In genomic region chr7:129682525-129682924, GRCm38 (mm10) we compare ENCODE assay signal across 27 mouse cellular contexts.
DNase-seq lines count a peak whose midpoint lies in the region; ATAC-seq and TF ChIP-seq lines count a peak whose summit lies in the region.
"Had no signal": no experiment of that assay in that cellular context is flagged by ENCODE, and none has a peak within 500 bp of the region (broad histone marks: within the 10 kb centered on the region; RNA-seq: fewer than 3 reads in every experiment).

No protein-coding gene starts in this region.

- no peak overlapping the region for H3K4me2 ChIP-seq in forebrain, embryonic 11.5 days (ENCODE audit: low read depth, low read length, severe bottlenecking)
- H3K4me2 ChIP-seq in kidney, embryonic 16.5 days (replicated peaks; ENCODE audit: low read depth, low read length), result no peak overlapping the region
- no peak overlapping the region for H3K4me2 ChIP-seq in stomach, embryonic 15.5 days
- H3K4me2 ChIP-seq in stomach, postnatal 0 days (replicated peaks; ENCODE audit: low read depth), result no peak overlapping the region
- H3K4me2 ChIP-seq: forebrain, embryonic 15.5 days; heart, embryonic 15.5 days; hindbrain, embryonic 12.5 days; limb, embryonic 12.5 days; liver, embryonic 15.5 days; lung, embryonic 15.5 days; midbrain, embryonic 15.5 days; neural tube, embryonic 15.5 days had no signal

- WGBS in forebrain, embryonic 11.5 days, result 77% methylated on average over 3 of the region's 3 CpGs
- WGBS in forebrain, embryonic 10.5 days, result 74% methylated on average over 3 of the region's 3 CpGs
- WGBS in kidney, embryonic 16.5 days, result 34% methylated on average over 3 of the region's 3 CpGs
- 46% methylated on average over 3 of the region's 3 CpGs for WGBS in stomach, embryonic 15.5 days
- 51% methylated on average over 3 of the region's 3 CpGs for WGBS in stomach, postnatal 0 days

- H3K27ac ChIP-seq in forebrain, embryonic 11.5 days (ENCODE audit: low read depth, low read length), result no peak overlapping the region
- no peak overlapping the region for H3K27ac ChIP-seq in forebrain, embryonic 10.5 days
- peak overlapping the region; percentile 94 for H3K27ac ChIP-seq in kidney, embryonic 16.5 days (ENCODE audit: low read length)
- peak overlapping the region; percentile 54; the same call in 1 of the 2 replicates for H3K27ac ChIP-seq in stomach, embryonic 15.5 days
- no peak overlapping the region for H3K27ac ChIP-seq in stomach, postnatal 0 days (replicated peaks)
- H3K27ac ChIP-seq: forebrain, embryonic 15.5 days; gastrocnemius, adult 2 months; heart, embryonic 15.5 days; hindbrain, embryonic 12.5 days; limb, embryonic 12.5 days; liver, embryonic 15.5 days; lung, embryonic 15.5 days; midbrain, embryonic 10.5 days; midbrain, embryonic 15.5 days; neural tube, embryonic 15.5 days had no signal

- no peaks in the 10 kb centered on the region for H3K9me3 ChIP-seq in forebrain, embryonic 11.5 days (ENCODE audit: control insufficient read depth, low read length)
- H3K9me3 ChIP-seq in forebrain, embryonic 10.5 days, result no peaks in the 10 kb centered on the region
- no peaks in the 10 kb centered on the region for H3K9me3 ChIP-seq in kidney, embryonic 16.5 days (ENCODE audit: low read length)
- no peaks in the 10 kb centered on the region for H3K9me3 ChIP-seq in stomach, embryonic 15.5 days
- H3K9me3 ChIP-seq in stomach, postnatal 0 days (ENCODE audit: control insufficient read depth, low read length), result no peaks in the 10 kb centered on the region
- H3K9me3 ChIP-seq: forebrain, embryonic 15.5 days; heart, embryonic 15.5 days; hindbrain, embryonic 12.5 days; limb, embryonic 12.5 days; liver, embryonic 15.5 days; lung, embryonic 15.5 days; midbrain, embryonic 10.5 days; midbrain, embryonic 15.5 days; neural tube, embryonic 15.5 days had no signal

- no peak for TF ChIP-seq EP300 in stomach, postnatal 0 days (optimal IDR thresholded peaks at IDR 0.05)

- no peaks in the 10 kb centered on the region for H3K4me1 ChIP-seq in forebrain, embryonic 11.5 days (replicated peaks; ENCODE audit: control insufficient read depth, insufficient read depth, low read length)
- peaks cover 33% of the 10 kb centered on the region for H3K4me1 ChIP-seq in forebrain, embryonic 10.5 days
- peaks cover 67% of the 10 kb centered on the region for H3K4me1 ChIP-seq in kidney, embryonic 16.5 days (ENCODE audit: insufficient read depth, low read length)
- H3K4me1 ChIP-seq in stomach, embryonic 15.5 days, result peaks cover 21% of the 10 kb centered on the region
- H3K4me1 ChIP-seq in stomach, postnatal 0 days (replicated peaks; ENCODE audit: control insufficient read depth, insufficient read depth), result peaks cover 5% of the 10 kb centered on the region; the same call in 1 of the 2 replicates
- H3K4me1 ChIP-seq: forebrain, embryonic 15.5 days; liver, embryonic 15.5 days; midbrain, embryonic 15.5 days had no signal

- no peak for TF ChIP-seq CTCF in stomach, postnatal 0 days (IDR thresholded peaks at IDR 0.05; ENCODE audit: low read depth)

- DNase-seq in forebrain, embryonic 11.5 days (ENCODE audit: low spot score), result peak; percentile 41
- no peak for DNase-seq in forebrain, embryonic 10.5 days (ENCODE audit: extremely low spot score, low spot score)
- DNase-seq in kidney, postnatal 10 days, result no peak
- DNase-seq in stomach, postnatal 0 days (ENCODE audit: low spot score), result no peak
- peak; percentile 73 for DNase-seq in yolk sac, embryonic 10.5 days (ENCODE audit: low spot score)
- no peak for DNase-seq in right cerebral cortex, postnatal 25 days
- DNase-seq: adrenal gland, postnatal 14 days; B cell, adult 2 months; cerebellum, adult 18-20 months; cerebellum, postnatal 10 days; gastrocnemius, adult 2 months; gastrocnemius, postnatal 36 days; kidney, postnatal 25 days; retina, postnatal 1 day; right cerebral cortex, postnatal 14 days had no signal

- H3K4me3 ChIP-seq in forebrain, embryonic 11.5 days (ENCODE audit: low read depth, low read length), result no peak overlapping the region
- no peak overlapping the region for H3K4me3 ChIP-seq in forebrain, embryonic 10.5 days
- no peak overlapping the region for H3K4me3 ChIP-seq in kidney, embryonic 16.5 days (ENCODE audit: low read length)
- no peak overlapping the region for H3K4me3 ChIP-seq in stomach, embryonic 15.5 days (replicated peaks)
- no peak overlapping the region for H3K4me3 ChIP-seq in stomach, postnatal 0 days (ENCODE audit: low read depth, low read length)
- H3K4me3 ChIP-seq: forebrain, embryonic 15.5 days; gastrocnemius, adult 2 months; heart, embryonic 15.5 days; hindbrain, embryonic 12.5 days; limb, embryonic 12.5 days; liver, embryonic 15.5 days; lung, embryonic 15.5 days; midbrain, embryonic 10.5 days; midbrain, embryonic 15.5 days; neural tube, embryonic 15.5 days had no signal

- no peak for ATAC-seq in forebrain, embryonic 11.5 days (replicated peaks; ENCODE audit: low FRiP score)
- ATAC-seq in kidney, embryonic 16.5 days (ENCODE audit: low FRiP score, low TSS enrichment), result peak; percentile 3; the same call in 1 of the 2 replicates
- ATAC-seq in stomach, embryonic 15.5 days (ENCODE audit: insufficient read depth, low FRiP score, low read depth), result no peak
- no peak for ATAC-seq in stomach, postnatal 0 days (ENCODE audit: low FRiP score, low TSS enrichment)
- ATAC-seq: forebrain, embryonic 15.5 days; intestine, embryonic 16.5 days; midbrain, embryonic 15.5 days had no signal

- H3K9ac ChIP-seq in forebrain, embryonic 11.5 days (ENCODE audit: low read length), result no peak overlapping the region
- H3K9ac ChIP-seq in kidney, embryonic 16.5 days (replicated peaks; ENCODE audit: low read length), result no peak overlapping the region
- no peak overlapping the region for H3K9ac ChIP-seq in stomach, embryonic 15.5 days
- no peak overlapping the region for H3K9ac ChIP-seq in stomach, postnatal 0 days (ENCODE audit: low read length)
- H3K9ac ChIP-seq: forebrain, embryonic 15.5 days; heart, embryonic 15.5 days; hindbrain, embryonic 12.5 days; limb, embryonic 12.5 days; liver, embryonic 15.5 days; lung, embryonic 15.5 days; midbrain, embryonic 15.5 days; neural tube, embryonic 15.5 days had no signal

- no peaks in the 10 kb centered on the region for H3K27me3 ChIP-seq in forebrain, embryonic 11.5 days (ENCODE audit: control insufficient read depth, insufficient read depth, low read length)
- H3K27me3 ChIP-seq in forebrain, embryonic 10.5 days (ENCODE audit: poor library complexity, severe bottlenecking), result peaks cover 20% of the 10 kb centered on the region; the same call in 1 of the 2 replicates
- no peaks in the 10 kb centered on the region for H3K27me3 ChIP-seq in kidney, embryonic 16.5 days (ENCODE audit: insufficient read depth, low read length)
- no peaks in the 10 kb centered on the region for H3K27me3 ChIP-seq in stomach, embryonic 15.5 days (replicated peaks)
- no peaks in the 10 kb centered on the region for H3K27me3 ChIP-seq in stomach, postnatal 0 days (ENCODE audit: control insufficient read depth, insufficient read depth, low read length)
- H3K27me3 ChIP-seq: forebrain, embryonic 15.5 days; heart, embryonic 15.5 days; limb, embryonic 12.5 days; liver, embryonic 15.5 days; lung, embryonic 15.5 days had no signal

- H3K36me3 ChIP-seq in forebrain, embryonic 11.5 days (ENCODE audit: control insufficient read depth, insufficient read depth, low read length), result no peaks in the 10 kb centered on the region
- no peaks in the 10 kb centered on the region for H3K36me3 ChIP-seq in forebrain, embryonic 10.5 days (replicated peaks)
- H3K36me3 ChIP-seq in kidney, embryonic 16.5 days (ENCODE audit: insufficient read depth, low read length), result no peaks in the 10 kb centered on the region
- no peaks in the 10 kb centered on the region for H3K36me3 ChIP-seq in stomach, embryonic 15.5 days
- no peaks in the 10 kb centered on the region for H3K36me3 ChIP-seq in stomach, postnatal 0 days (ENCODE audit: control insufficient read depth, insufficient read depth, low read length)
- H3K36me3 ChIP-seq: forebrain, embryonic 15.5 days; heart, embryonic 15.5 days; hindbrain, embryonic 12.5 days; limb, embryonic 12.5 days; liver, embryonic 15.5 days; lung, embryonic 15.5 days; midbrain, embryonic 10.5 days; midbrain, embryonic 15.5 days; neural tube, embryonic 15.5 days had no signal

Comparison
In these comparisons a context has a peak if more than half of its experiments do, and no peak if none do; other contexts are left out.
1. DNase-seq: peak in forebrain, embryonic 11.5 days (single experiment) and yolk sac, embryonic 10.5 days (single experiment); none in forebrain, embryonic 10.5 days (single experiment), kidney, postnatal 10 days (single experiment), stomach, postnatal 0 days (single experiment) and right cerebral cortex, postnatal 25 days (single experiment).
2. H3K27ac ChIP-seq: peak in kidney, embryonic 16.5 days (single experiment) and stomach, embryonic 15.5 days (single experiment); none in forebrain, embryonic 11.5 days (single experiment), forebrain, embryonic 10.5 days (single experiment) and stomach, postnatal 0 days (single experiment).